Mouse (Mus musculus) lung, postnatal 36 days (tissue): ENCODE measurements at regions not wholly inside any gene's neighbourhood (a gene's known extent, or its start where the extent isn't known, plus 50 kb on each side); places are given as distances from the start of the nearest gene placed in this dataset.

Experiments
- DNase-seq: peaks from one replicate; pipeline ENCODE4 v3.0.0; 2022; ENCODE audit warnings: mixed read lengths

DNA sequence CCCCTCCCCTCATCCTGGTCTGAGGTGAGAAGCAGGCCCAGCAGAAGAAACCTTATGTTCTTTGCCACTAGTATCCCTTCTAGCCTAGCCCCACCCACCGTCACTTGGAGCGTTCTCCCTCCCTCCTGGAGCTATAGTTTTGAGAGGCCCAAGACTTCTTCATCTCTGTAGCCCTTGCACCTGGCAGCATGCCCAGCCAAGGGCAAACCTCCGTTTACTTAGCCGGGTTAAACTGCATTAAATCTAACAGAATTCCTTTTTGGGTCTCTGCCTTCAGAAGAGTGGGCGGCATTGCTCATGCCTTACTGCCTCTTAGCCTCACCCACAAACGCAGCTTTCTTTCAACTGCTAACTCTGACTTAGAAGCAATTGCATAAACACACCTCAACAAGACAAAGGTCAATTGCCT, 85.3 kb upstream of the Arntl start:
- peak; percentile 20 for DNase-seq

DNA sequence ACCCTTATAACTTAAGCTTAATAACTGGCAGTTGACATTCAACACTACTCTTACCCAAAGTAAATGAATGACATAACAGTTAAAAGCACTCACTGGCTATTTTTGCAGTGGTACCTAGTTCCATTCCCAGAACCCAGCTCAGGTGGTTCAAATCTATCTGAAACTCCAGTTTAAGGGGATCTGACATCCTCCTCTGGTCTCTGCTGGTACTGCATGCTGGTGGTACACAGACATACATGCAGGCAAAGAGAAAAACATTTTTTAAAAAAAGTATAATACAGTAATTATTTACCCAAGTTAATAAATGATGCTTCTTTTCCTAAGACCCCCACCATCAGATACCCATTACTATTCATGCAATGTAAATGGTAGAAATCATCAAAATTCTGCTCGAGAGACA, 81.3 kb upstream of the Arntl start:
- no peak for DNase-seq

DNA sequence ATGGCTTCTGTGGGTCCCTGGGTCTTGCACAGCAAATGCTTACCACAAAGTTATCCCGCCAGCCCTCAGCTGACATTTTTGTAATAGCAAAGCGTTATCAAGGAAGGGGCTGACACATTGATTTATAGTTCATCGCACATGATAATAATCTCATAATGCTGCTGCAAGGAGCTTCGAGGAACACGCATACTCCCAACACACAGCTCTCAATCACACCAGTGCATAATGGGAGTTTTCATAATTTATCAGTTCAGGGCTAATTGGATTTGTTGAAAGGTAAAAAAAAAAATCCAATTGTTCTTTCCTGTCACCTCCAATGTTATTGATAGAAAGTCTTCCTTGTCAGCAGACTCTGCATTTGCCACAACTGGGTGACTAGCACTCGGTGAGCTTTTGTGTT, 76.7 kb upstream of the Arntl start:
- no peak for DNase-seq

DNA sequence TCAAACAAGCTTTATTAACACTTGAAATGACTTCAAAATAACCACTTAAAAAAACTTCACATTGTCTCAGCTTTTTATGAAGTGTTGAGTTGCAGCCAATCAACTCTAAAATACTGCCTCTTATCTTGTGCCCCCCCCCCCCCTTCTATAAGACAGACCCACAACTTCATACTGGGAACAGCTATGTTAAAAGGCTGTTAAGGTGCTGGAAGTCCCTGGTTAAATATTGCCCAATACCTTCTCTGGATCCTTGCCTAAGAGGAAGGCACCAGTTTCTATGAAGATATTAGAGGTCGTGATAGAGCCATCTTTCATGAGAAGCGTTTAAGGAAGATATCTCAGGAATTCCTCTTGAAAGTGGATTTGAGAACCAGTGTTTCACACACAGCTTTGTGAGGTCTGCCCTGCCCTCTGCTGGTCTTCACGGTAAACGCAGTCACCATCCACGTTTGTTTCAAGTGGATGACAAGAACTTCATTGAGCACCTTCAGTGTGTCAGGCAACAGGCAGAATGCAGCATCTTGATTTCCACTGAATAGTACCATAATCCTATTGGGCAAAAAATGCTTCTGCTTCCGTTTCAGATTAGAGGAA, 75.2 kb upstream of the Arntl start:
- peak; percentile 89 for DNase-seq

DNA sequence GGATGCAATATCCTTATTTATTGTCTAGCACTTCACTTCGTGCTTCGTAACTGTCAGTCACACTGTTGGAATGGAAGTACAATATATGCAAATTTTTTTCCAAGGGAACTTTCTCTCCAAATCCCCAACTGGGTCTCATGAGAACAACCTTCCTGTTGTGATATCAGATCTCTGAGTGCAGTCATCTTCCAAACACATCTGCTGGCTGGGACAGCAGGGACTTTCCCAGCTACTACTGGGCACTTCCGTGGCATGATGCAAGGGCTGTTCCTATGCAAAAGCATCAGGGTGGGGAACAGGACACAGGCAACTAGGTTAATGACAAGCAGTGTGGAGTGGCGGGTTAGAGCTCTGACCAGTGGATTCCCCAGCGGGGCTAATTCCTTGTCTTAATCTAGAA, 73.4 kb upstream of the Arntl start:
- DNase-seq = no peak

DNA sequence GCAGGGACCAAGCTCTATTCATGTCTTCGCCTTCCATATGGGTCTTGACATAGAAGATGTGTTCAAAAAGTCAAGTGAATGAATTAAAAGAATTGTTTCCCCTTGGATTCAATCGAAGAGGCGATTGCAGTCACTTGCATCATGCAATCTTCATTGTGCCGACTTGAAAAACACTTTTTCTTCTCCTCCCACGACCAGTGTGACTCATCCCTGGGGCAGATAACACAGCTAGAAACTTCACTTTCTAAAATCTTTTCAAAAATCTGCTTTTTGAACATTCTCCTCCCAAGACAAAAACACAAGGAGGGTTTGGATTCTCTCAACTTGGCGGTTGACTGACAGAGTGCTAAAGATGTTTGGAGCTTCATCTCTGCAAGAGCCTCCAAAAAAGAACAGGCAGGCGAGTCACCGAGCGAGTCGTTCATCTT, 67.2 kb upstream of the Arntl start:
- DNase-seq = no peak

DNA sequence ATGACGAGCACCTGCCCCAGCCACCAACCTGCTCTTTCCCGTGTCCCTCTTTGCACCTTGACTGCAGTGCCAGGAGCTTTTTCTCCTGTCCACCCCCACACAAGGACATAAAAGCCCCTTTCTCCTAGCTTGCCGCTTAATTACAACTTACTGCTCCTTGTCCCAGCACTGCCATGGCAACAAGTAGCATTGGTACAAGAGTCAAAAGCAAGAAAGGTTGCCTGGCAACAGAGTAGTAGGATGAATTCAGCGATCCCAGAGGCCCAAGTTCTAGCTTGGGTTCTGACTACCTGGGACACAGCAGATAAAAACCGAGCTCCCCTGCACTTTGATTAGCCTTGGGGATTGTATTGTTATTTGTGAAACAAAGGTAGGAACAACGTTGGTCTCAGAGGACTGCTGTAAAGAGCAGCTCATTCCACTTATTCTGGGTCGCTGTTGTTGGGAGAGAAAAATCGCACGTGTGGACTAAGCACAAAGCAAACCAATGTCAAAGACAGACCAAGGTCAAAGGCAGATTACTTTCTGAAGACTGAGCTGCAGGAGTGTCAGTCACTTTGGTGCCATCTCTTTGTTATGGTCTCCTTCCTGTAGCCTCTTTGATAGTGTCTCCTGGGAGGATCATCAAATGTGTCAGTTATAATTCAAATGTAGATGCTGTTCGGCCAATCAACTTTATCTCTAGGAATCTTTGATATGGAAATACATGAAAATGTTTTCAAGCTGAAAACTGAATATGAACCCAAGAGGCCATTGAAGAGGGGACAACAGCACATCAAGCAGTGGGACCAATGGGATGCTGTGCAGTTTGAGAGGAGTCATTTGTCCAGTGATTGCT, 65.2 kb upstream of the Arntl start:
- DNase-seq = no peak

DNA sequence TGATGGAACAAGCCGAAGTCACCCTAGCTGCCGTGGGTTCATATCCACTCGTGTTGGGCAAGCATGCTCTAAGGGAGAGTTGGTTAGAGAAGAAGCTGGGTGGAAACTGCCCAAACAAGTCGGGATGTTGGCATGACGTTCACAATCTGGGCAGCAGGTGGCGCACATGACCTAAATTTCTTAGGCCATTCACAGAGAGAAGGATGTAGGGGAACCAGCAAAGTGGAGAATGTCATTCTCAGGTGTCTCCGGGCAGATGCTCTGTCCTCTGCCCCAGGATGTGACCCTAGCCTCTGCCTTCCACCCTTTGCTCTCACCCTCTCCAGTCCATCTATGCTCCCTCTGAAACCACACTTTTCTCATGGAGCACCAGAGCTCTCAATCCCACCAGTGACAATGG, 63.7 kb upstream of the Arntl start:
- peak; percentile 91 for DNase-seq

DNA sequence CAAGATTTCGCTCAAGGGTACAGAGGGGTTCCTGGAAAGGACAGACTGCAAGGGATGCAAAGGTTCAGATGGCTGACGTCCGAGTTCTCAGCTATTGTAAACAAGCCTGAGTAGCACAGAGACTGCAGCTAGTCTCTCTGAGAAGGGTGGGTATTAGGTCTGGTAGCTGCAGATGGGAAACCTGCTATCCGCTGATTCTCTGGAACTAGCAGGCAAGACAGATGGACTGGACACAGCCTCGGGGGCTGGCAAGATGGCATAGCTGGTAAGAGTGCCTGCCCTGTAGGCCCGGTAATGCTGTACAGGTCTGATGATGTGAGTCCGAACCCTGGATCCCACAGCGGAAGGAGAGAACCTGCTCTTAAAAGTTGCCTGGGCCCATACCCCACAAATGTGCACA, 62.2 kb upstream of the Arntl start:
- no peak for DNase-seq

DNA sequence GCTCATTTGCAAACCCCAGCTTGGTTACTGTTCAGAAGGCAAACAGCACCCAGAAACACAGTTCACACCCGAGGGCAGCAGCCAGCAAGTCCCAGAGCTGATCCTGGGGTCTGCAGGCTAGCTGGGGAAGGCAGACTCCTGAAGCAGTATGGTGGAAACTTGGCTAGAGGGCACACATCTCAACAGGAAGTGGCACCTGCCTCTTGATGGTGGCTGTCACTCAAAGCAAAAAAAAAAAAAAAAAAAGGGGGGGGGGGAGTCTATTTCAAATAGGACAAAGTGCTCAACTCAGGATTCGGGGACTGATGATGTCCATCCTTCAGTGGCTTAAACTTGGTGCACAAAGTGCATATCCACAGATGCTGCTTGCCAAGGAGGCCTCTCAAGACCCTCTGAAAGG, 61.2 kb upstream of the Arntl start:
- no peak for DNase-seq

DNA sequence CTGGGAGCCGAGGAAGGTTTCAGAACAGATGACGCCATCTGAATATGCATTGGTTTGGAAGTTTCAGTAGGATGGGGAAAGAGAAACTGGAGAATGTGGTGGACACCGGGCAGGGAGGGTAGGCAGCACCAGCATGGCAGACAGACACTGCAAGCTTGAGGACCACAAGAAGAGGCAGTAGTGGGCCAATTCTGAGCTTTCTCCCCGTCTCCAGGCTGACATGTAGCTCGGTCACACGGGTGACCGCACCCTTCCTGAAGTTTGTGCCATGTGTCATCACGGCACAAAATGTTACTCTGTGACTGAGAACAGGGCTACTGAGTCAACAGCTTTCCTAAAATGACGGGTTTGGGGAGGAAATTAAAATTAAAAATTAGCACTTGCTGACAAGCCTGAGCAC, 60.7 kb upstream of the Arntl start:
- DNase-seq = no peak

DNA sequence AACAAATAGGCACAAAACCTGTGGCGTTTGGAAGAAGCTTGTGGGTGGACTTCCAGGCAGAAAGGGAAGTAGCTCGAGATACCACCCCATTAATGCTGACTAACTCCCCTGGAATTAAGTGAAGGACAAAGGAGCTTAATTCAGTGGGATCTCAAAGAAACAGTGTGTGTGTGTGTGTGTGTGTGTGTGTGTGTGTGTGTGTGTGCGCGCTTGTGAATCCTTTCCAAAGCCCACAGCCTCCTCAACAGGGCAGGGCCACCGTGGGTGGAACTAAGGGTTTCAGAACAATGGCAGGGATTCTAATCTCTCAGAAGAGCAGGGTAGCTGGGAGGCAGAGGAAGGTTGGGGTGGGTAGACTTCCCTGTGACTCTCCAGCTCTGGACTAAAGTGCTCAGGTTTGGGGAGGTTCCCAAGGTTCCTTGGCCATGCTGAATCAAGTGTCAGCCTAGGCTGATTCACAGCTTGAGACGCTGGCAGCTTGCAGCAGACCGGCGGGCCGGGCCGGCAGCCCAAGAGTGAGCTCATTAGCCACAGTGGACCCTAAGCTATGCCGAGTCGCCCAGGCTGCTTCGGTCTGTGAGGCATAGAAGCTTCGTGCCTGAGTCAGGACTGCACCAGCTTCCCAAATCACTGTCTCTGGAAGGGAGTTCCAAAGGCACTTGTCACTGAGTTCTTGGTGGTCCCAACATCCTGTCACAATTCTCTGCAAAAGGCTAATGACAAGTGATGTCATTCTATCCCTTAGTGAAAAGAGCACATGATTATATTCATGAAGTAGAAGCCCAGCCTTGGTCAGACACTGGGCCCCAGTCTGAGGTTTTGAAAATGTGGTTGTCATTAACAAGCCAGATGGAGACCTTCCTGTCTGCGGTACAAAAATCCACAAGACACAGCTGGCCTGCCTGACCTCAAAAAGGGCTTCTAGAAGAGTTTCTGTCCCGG, 59.6 kb upstream of the Arntl start:
- no peak for DNase-seq

DNA sequence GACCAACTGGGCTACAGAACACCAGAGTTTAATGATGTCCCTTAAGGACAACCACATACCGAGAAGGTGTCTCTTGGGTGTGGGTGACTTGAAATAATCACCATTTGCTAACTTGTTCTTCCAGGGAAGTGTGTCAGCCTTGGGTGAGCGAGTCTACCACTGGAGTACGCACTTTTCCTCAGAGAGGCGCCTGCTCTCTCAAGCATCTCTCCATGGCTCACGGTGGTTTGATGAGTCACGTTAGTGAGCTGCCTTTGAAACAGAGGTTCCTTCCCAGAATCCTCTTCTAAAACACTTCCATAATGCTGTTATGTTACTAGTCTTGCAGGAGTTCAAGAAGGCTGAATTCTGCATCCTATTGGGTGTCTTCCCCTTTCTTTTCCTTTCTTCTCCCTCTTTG, 58.6 kb upstream of the Arntl start:
- no peak for DNase-seq

DNA sequence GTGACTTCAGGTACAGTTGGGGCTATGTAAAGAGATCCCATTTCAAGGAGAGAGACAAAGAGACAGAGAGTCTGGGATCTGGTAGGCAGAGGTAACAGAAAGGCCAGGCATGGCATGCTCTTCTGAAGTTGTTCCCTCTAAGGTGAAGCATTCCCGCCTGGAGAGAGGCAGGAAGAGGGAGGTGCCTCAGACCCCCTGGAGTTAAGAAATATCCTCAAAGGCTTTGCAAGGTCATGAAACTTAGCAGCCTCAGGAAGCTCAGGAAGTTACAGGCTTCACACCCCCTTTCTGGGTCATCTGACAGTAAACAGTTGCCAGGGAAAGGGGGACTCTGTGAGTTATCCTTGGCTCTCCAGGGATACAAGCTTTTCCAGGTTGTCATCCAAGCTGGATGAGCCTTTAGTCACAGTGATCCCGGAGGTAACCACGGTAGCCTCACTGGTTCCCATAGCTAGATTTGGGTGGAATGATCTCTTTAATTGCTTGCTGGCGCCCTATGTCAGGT, 57.2 kb upstream of the Arntl start:
- no peak for DNase-seq

DNA sequence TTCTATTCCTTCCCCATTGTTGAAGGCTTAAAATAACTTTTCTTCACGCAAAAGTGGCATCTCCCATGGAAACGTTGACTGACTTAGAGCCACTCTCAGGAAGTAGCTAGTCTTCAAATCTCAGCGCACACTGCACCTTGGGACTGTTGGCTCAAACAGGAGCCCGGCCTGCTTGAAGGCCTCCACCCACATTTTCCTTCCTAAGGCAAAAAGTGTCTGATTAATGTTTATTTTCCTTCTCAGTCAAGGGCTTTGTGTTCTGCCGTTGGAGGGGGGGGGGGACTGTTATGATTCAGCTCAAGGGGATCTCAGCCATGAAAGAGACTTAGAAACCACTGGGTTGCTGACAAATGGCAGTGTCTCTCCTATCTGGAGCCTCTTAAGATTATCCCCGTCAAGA, 56.5 kb upstream of the Arntl start:
- peak; percentile 22 for DNase-seq

DNA sequence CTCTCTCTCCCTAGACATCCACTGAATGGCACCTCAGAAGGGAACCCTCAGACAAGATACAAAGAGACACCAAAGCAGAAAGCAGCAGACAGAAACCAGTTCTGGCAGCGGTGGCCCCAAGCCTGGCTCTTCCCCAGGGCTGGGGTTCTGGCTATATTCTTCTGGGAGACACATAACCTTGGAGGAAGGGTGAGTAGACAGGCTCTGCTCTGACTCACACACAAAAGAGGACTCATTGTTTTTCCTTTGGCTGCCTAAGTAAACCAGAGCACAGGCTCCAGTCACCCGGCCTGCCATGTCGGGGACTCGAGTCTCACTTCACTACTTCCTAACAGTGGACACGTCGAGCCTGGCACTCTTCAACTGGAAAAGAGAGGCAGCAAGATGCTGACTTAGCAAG, 55.8 kb upstream of the Arntl start:
- no peak for DNase-seq

DNA sequence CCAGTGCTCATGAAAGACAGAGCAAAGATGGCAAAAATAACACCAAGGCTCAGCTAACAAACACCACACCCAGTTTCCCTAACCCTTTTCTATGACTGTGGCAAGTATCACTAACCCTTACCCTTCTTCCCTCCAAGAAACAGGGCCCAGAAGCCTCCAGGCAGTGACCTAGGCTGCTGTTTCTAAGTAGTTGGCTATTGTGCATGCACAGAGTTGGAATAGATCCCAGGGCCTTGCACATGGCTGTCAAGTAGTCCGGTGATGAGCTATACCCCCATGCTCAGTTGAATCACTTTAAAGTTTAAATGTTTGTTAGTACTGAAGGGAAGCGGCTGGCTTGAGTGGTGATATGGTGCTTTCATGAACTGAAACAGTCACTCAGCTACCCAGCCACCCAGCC, 53.9 kb upstream of the Arntl start:
- DNase-seq = no peak

DNA sequence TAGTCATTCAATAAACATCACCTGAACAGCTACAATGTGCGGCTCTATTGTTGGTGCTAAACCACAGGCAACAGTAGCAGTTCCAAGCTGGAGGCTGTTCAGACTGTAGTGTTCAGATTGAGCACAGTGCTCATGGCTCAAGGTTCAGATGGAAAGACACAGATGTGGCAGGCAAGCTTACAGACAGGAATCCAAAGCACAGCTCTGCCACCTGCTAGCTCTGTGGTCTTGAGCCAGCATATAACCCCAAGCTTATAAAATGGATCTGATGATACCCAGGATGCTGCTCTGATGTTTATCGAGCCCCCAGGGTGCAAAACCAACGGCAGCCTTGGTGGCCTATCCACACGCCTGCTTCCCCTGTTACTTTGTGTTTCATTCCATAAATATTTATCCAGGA, 53.2 kb upstream of the Arntl start:
- DNase-seq = no peak

DNA sequence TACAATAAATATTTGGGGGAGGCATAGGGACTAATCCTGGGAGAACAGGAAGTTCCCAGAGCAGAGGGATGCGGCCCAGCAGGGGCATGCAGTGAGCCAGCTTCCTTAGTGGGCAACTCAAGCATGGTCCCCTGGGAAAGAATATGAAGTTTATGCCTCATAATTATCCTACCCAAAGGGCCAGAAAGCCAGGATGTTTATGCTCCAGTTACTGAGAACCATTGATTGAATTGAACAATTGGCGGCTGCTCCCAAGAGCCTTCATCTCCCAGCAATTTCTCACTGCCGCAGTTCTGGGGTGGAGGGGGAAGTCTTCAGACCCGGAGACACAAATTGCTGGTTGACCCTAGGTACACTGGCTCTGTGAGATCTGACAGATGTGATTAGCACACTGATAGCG, 50.9 kb upstream of the Arntl start:
- no peak for DNase-seq

DNA sequence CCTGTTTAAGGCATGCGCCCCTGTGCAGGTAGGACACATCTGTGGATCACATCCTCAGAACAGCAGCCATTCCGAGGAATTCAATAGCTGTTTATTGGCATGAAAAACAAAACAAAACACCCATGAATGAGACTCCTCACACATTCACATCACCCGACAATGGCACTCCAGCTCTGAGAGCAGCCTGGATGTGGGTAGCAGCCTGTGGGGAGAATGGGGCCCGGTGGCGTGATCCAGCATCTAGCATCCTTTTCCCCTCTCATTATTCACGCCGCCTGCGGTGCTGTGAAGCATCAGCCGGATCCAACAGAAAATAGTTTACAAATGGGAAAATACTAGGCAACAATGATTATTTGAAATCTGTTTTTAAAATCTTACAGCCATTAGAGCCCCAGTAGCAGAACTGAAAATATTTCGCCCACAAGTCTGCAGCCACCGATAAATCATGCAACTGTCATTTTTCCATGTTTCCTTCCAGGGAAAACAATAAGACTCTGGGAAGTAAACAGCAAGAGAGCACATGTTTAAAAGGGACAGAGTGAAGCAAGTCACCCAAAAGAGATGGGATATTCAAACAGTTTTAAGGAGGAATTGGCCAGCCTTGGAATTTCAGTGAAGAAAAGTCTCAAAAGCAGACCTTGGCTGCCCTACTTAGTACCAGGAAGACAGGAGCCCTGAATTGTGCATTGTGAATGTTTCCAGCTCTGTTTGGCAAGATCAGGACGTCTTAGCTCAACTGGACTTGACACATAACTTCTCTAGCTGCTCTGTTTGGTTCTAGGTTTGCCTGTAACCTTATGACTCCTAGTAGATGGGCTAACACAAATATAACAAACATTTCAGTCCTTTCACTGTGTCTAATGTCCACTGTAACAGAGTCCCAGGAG, 50.2 kb upstream of the Arntl start:
- DNase-seq = no peak
